Mouse (Mus musculus): ENCODE data around the gene 4930432M17Rik. TPM values are rescaled to one million over a fixed set of nuclear protein-coding genes. Genes with fewer than 3 reads are reported as not detected.
A peak's percentile ranks its signal among the peaks of the same experiment; 100 is the strongest.

Gene 4930432M17Rik
- polyA plus RNA-seq, 1 experiment from 2014 or later: not detected

DNA sequence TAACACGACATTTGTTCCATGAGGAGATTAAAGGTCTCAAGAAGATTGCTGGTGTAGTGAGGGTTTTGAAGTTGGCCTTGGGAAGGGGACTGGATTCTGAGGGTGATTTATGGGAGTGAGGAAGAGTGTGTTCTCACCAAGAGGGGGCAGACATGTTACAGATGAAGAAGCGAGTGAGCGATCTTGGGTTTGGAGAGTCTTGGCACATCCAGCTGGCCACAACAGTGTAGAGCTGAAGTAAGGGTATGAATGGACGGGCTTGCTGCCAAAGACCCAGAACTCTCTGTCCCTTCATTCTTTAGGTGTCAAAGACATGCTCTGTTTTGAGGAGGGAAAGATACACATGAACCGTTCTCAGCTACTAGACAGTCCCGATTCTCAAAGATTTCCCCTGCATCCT, 34.2 kb upstream of the 4930432M17Rik start:
- Histone ChIP-seq H3K9ac (ENCODE audit: low read depth, low read length) (no peak overlapping the region), H3K9me3 (replicated peaks; ENCODE audit: low read length) (no peaks in the 10 kb centered on the region), H3K4me3 (replicated peaks; ENCODE audit: low read depth, low read length) (no peak overlapping the region), H3K27ac (0 out of 2 replicates have a peak overlapping the region, but pooled peaks have one; percentile 27), H3K4me1 (replicated peaks; ENCODE audit: insufficient read depth, low read length) (peaks cover 11% of the 10 kb centered on the region; the same call in 1 of the 2 replicates), H3K4me2 (ENCODE audit: low read length) (no peak overlapping the region), H3K27me3 (ENCODE audit: insufficient read depth, low read length) (no peaks in the 10 kb centered on the region), H3K36me3 (ENCODE audit: insufficient read depth, low read length) (no peaks in the 10 kb centered on the region)
- 73% methylated on average over 6 of the region's 6 CpGs for WGBS
- ATAC-seq (replicated peaks; ENCODE audit: low FRiP score, low read depth) (no peak), DNase-seq (ENCODE audit: low spot score) (no peak)
- TF ChIP-seq CTCF (IDR thresholded peaks at IDR 0.05; ENCODE audit: low read depth): peak; percentile 50

DNA sequence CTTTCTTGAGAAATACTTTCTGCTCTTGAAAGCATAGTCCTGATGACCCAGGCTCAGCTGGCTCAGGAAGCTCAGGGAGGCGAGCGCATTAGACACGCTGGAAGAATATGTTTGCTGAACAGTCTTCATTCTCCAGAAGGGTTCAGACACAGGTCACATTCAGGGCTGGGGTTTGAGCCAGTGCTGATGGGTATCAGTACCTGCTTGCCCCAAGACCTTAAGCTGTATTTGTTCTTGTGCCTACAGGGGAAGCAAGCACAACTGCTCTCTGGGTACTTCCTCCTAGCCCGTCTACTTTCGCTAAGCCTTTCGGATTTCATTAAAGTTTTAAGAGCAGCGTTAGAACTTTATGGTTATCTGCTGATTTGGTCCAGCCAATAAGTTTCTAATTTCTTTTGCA, 33.8 kb upstream of the 4930432M17Rik start:
- H3K36me3 ChIP-seq (ENCODE audit: insufficient read depth, low read length): no peaks in the 10 kb centered on the region
- no peak overlapping the region for H3K4me2 ChIP-seq (ENCODE audit: low read length)
- no peaks in the 10 kb centered on the region for H3K27me3 ChIP-seq (ENCODE audit: insufficient read depth, low read length)
- no peak overlapping the region for H3K4me3 ChIP-seq (replicated peaks; ENCODE audit: low read depth, low read length)
- no peak for TF ChIP-seq CTCF (IDR thresholded peaks at IDR 0.05; ENCODE audit: low read depth)
- peaks cover 11% of the 10 kb centered on the region; the same call in 1 of the 2 replicates for H3K4me1 ChIP-seq (replicated peaks; ENCODE audit: insufficient read depth, low read length)
- ATAC-seq (replicated peaks; ENCODE audit: low FRiP score, low read depth) (no peak; the same call in 1 of the 2 replicates), DNase-seq (ENCODE audit: low spot score) (no peak)
- no peak overlapping the region for H3K9ac ChIP-seq (ENCODE audit: low read depth, low read length)
- 0 out of 2 replicates have a peak overlapping the region, but pooled peaks have one; percentile 27 for H3K27ac ChIP-seq
- WGBS: 69% methylated on average over 7 of the region's 7 CpGs
- no peaks in the 10 kb centered on the region for H3K9me3 ChIP-seq (replicated peaks; ENCODE audit: low read length)

DNA sequence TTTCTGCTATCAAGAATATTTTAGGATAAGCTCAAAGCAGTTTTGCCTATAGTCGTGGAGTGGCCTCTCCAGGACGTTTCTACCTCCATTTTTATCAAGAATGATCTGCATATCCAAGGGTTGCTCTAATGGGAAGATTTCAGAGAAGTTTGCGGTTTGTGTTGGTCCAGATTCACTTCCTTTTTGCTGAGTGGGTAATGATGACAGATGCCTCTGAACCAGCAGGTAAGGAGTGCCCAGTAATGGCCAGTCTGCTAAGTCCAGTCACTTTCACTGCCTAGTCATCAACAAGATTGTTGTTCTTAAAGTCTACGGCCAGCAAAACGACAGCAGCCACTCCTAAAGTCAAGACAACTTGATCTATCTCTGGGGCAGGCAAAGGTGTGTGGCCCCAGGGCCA, 32.8 kb upstream of the 4930432M17Rik start:
- H3K27ac ChIP-seq: peak overlapping the region; percentile 81
- no peak for TF ChIP-seq CTCF (IDR thresholded peaks at IDR 0.05; ENCODE audit: low read depth)
- DNase-seq (ENCODE audit: low spot score) (no peak), ATAC-seq (replicated peaks; ENCODE audit: low FRiP score, low read depth) (no peak)
- H3K4me2 ChIP-seq (ENCODE audit: low read length): no peak overlapping the region
- no peak overlapping the region for H3K9ac ChIP-seq (ENCODE audit: low read depth, low read length)
- no peaks in the 10 kb centered on the region for H3K9me3 ChIP-seq (replicated peaks; ENCODE audit: low read length)
- no peaks in the 10 kb centered on the region for H3K27me3 ChIP-seq (ENCODE audit: insufficient read depth, low read length)
- peaks cover 11% of the 10 kb centered on the region; the same call in 1 of the 2 replicates for H3K4me1 ChIP-seq (replicated peaks; ENCODE audit: insufficient read depth, low read length)
- H3K36me3 ChIP-seq (ENCODE audit: insufficient read depth, low read length): no peaks in the 10 kb centered on the region
- 65% methylated on average over 5 of the region's 5 CpGs for WGBS
- no peak overlapping the region for H3K4me3 ChIP-seq (replicated peaks; ENCODE audit: low read depth, low read length)

DNA sequence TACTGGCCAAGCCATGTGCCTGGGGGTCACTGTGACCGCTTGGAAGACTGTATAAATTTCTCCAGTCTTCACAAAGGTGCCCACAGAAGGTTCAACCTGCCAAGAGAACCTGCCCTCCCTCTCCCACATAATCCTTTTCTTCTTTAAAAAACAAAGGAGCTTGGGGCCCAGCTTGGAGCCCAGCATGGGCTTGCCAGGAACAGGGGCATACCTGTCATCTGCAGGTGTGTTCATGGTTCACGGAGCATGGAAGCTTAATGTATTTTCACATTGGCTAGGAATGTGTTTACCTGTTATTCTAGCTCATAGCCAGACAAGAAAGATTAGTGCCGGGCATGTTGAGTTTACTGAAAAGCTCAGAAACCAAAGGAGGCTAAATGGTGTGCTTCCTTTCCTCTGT, 32.3 kb upstream of the 4930432M17Rik start:
- TF ChIP-seq CTCF (IDR thresholded peaks at IDR 0.05; ENCODE audit: low read depth): no peak
- Histone ChIP-seq H3K4me2 (ENCODE audit: low read length) (no peak overlapping the region), H3K27ac (peak overlapping the region; percentile 81), H3K4me1 (replicated peaks; ENCODE audit: insufficient read depth, low read length) (peaks cover 11% of the 10 kb centered on the region; the same call in 1 of the 2 replicates), H3K9me3 (replicated peaks; ENCODE audit: low read length) (no peaks in the 10 kb centered on the region), H3K4me3 (replicated peaks; ENCODE audit: low read depth, low read length) (no peak overlapping the region), H3K36me3 (ENCODE audit: insufficient read depth, low read length) (no peaks in the 10 kb centered on the region), H3K9ac (ENCODE audit: low read depth, low read length) (no peak overlapping the region), H3K27me3 (ENCODE audit: insufficient read depth, low read length) (no peaks in the 10 kb centered on the region)
- WGBS: 63% methylated on average over 3 of the region's 3 CpGs
- ATAC-seq (replicated peaks; ENCODE audit: low FRiP score, low read depth): peak; percentile 61
- no peak for DNase-seq (ENCODE audit: low spot score)

DNA sequence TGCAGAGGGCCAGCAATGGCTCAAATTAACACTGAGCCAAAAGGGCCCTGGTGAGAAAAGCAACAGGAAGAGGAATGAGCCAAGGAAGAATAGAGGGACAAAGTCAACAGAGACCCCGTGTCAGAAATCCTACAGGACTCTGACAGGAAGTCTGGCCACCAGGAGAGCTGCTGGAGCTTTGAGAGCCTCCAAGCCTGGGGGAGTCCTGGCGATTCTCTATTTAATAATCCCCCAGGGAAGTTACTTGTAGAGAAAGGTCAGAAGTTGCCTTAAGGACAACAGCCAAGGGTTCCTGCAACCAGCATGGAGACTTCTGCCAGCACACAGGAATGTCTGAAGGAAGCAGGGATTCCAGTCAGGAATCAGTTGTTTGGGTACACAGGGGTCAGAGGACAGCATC, 30.0 kb upstream of the 4930432M17Rik start:
- H3K4me2 ChIP-seq (ENCODE audit: low read length): no peak overlapping the region
- H3K36me3 ChIP-seq (ENCODE audit: insufficient read depth, low read length): no peaks in the 10 kb centered on the region
- no peaks in the 10 kb centered on the region for H3K27me3 ChIP-seq (ENCODE audit: insufficient read depth, low read length)
- WGBS: 27% methylated on average over 2 of the region's 2 CpGs
- no peak for ATAC-seq (replicated peaks; ENCODE audit: low FRiP score, low read depth)
- no peak for DNase-seq (ENCODE audit: low spot score)
- no peak for TF ChIP-seq CTCF (IDR thresholded peaks at IDR 0.05; ENCODE audit: low read depth)
- H3K4me1 ChIP-seq (replicated peaks; ENCODE audit: insufficient read depth, low read length): peaks cover 11% of the 10 kb centered on the region; the same call in 1 of the 2 replicates
- H3K9ac ChIP-seq (ENCODE audit: low read depth, low read length): no peak overlapping the region
- no peak overlapping the region for H3K4me3 ChIP-seq (replicated peaks; ENCODE audit: low read depth, low read length)
- no peaks in the 10 kb centered on the region for H3K9me3 ChIP-seq (replicated peaks; ENCODE audit: low read length)
- no peak overlapping the region for H3K27ac ChIP-seq

DNA sequence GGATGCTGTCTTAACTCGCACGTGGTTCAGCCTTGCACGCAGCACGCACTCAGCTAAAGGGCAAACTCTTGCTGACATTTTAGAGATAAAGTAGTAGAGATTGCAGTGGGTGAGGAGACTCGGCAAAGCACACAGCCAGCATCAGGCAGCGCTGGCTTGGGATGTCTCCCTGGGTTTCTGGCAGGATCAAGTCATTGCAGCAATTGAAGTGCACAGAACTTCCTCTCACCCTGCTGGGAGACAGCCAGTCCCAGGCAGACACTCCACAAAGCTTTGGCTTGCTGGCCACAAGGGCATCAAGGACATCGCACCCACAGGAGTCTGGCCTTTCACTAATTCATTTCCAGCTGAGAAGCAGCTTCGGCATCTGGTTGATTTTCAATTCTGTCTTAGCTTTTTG, 27.3 kb upstream of the 4930432M17Rik start:
- no peak overlapping the region for H3K4me2 ChIP-seq (ENCODE audit: low read length)
- ATAC-seq (replicated peaks; ENCODE audit: low FRiP score, low read depth) (no peak), DNase-seq (ENCODE audit: low spot score) (no peak)
- peaks cover 24% of the 10 kb centered on the region; the same call in 1 of the 2 replicates for H3K4me1 ChIP-seq (replicated peaks; ENCODE audit: insufficient read depth, low read length)
- no peak overlapping the region for H3K27ac ChIP-seq
- H3K27me3 ChIP-seq (ENCODE audit: insufficient read depth, low read length): no peaks in the 10 kb centered on the region
- WGBS: 72% methylated on average over 8 of the region's 8 CpGs
- H3K9me3 ChIP-seq (replicated peaks; ENCODE audit: low read length): no peaks in the 10 kb centered on the region
- H3K4me3 ChIP-seq (replicated peaks; ENCODE audit: low read depth, low read length): no peak overlapping the region
- H3K36me3 ChIP-seq (ENCODE audit: insufficient read depth, low read length): no peaks in the 10 kb centered on the region
- no peak overlapping the region for H3K9ac ChIP-seq (ENCODE audit: low read depth, low read length)
- TF ChIP-seq CTCF (IDR thresholded peaks at IDR 0.05; ENCODE audit: low read depth): no peak

DNA sequence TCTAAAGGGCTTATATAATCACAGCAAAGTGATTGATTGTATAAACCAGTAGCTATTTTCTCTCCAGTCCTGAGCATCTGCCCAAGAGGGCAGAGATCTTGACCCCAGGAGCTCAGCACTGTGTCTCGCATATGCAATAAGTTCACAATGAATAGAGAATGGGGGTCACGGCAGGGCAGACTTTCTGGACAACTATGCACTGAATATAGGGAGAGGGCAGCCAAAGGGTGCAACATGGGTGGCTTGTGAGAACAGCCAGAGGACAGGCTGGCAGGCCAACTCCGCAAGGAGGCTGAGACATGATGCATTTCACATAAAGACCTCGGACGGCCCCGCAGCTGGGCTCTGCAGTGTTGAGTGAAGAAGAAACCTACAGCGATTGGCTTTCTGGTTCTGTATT, 25.1 kb upstream of the 4930432M17Rik start:
- no peak for DNase-seq (ENCODE audit: low spot score)
- TF ChIP-seq CTCF (IDR thresholded peaks at IDR 0.05; ENCODE audit: low read depth): no peak
- 78% methylated on average over 7 of the region's 7 CpGs for WGBS
- Histone ChIP-seq H3K36me3 (ENCODE audit: insufficient read depth, low read length) (no peaks in the 10 kb centered on the region), H3K4me1 (replicated peaks; ENCODE audit: insufficient read depth, low read length) (peaks cover 16% of the 10 kb centered on the region; the same call in 1 of the 2 replicates), H3K4me3 (replicated peaks; ENCODE audit: low read depth, low read length) (no peak overlapping the region), H3K4me2 (ENCODE audit: low read length) (no peak overlapping the region), H3K27ac (peak overlapping the region; percentile 90), H3K27me3 (ENCODE audit: insufficient read depth, low read length) (no peaks in the 10 kb centered on the region), H3K9ac (ENCODE audit: low read depth, low read length) (no peak overlapping the region), H3K9me3 (replicated peaks; ENCODE audit: low read length) (no peaks in the 10 kb centered on the region)
- ATAC-seq (replicated peaks; ENCODE audit: low FRiP score, low read depth): no peak
